In the genomic region with DNA sequence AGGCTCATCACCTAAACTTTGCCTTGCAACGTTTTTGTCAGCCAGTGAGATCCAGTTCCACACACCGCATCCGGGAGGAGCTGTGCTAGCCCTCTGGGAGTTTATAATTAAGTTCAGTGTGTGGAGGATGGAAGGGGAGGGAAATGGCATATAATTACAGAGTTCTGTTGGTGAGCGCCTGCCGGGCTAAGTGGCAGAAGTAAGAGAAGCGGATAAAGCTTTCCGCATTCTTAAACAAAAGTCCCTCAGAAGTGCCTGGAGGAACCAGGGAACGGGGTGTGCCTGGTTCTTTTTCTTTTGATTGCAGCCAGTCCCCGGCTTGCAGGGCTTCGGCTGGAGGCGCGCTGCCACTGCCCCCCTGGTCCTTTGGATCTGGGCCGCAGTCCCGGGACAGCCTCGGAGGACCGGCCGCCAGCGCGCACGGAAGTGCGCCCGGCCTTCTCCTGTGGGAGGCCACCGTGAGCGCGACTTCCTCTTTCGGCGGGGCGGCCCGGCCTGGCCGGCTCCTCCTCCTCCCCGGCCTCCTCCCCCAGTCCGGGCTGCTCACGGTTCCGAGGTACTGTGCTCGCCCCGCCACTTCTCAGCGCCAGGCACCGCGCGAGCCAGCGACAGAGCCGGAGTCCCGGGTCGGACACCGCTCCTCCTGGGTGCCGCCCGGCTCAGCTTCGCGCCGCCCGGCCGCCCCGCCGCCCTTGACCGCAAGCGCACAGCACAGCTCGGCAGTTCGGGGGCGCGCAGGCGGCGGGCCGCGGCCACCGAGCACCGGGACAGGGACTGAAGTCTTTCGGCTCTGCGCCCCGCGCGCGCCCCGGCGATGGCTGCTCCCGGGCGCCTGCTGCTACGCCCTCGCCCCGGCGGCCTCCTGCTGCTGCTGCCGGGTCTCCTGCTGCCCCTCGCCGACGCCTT, we compare ENCODE assay signal across 8 mouse cellular contexts. TPM values are rescaled to one million over a fixed set of nuclear protein-coding genes. Genes with fewer than 3 reads are reported as not detected.
DNase-seq lines count a peak whose midpoint lies in the region; ATAC-seq lines count a peak whose summit lies in the region.

A gene (plus strand): TSS at position 477 of the 906 bp plus-strand sequence.

- DNase-seq in 3134 (ENCODE audit: extremely low read depth, insufficient read length, low spot score): peak; percentile 92
- DNase-seq in adrenal gland, postnatal 14 days: peak; percentile 98
- peak; percentile 96 to 97 for DNase-seq in heart, adult 9 months (ENCODE audit: low spot score in 2 of 2)
- peak; percentile 97 for DNase-seq in kidney, adult 9 months
- peak; percentile 80 for DNase-seq in midbrain, embryonic 14.5 days
- DNase-seq in spleen, adult 12 weeks (ENCODE audit: low spot score): peak; percentile 64

- peak within 1 kb of the TSS; percentile 96 for H3K9ac ChIP-seq in embryonic facial prominence, embryonic 13.5 days
- H3K9ac ChIP-seq in limb, embryonic 13.5 days: peak within 1 kb of the TSS; percentile 95
- H3K9ac ChIP-seq in midbrain, embryonic 14.5 days (replicated peaks; ENCODE audit: low read length): peak within 1 kb of the TSS; percentile 73

- WGBS in embryonic facial prominence, embryonic 13.5 days: under 1% methylated on average over 82 of the region's 84 CpGs
- under 1% methylated on average over 54 of the region's 84 CpGs for WGBS in limb, embryonic 13.5 days
- under 1% methylated on average over 73 of the region's 84 CpGs for WGBS in midbrain, embryonic 14.5 days

- H3K4me2 ChIP-seq in embryonic facial prominence, embryonic 13.5 days: peak within 1 kb of the TSS; percentile 71
- peak within 1 kb of the TSS; percentile 76 for H3K4me2 ChIP-seq in limb, embryonic 13.5 days (replicated peaks)
- H3K4me2 ChIP-seq in midbrain, embryonic 14.5 days (ENCODE audit: low read length): peak within 1 kb of the TSS; percentile 93

- H3K4me3 ChIP-seq in embryonic facial prominence, embryonic 13.5 days: peak within 1 kb of the TSS; percentile 82
- peak within 1 kb of the TSS; percentile 82 for H3K4me3 ChIP-seq in limb, embryonic 13.5 days
- H3K4me3 ChIP-seq in midbrain, embryonic 14.5 days (replicated peaks; ENCODE audit: low read depth, low read length): peak within 1 kb of the TSS; percentile 74

- peak; percentile 94 for ATAC-seq in embryonic facial prominence, embryonic 13.5 days (ENCODE audit: insufficient number of reproducible peaks, insufficient read depth, low FRiP score, low TSS enrichment, low read depth)
- peak; percentile 96 for ATAC-seq in limb, embryonic 13.5 days (ENCODE audit: low FRiP score, low read depth)
- ATAC-seq in midbrain, embryonic 14.5 days (ENCODE audit: low FRiP score, low TSS enrichment): peak; percentile 91

- peak within 1 kb of the TSS; percentile 99 for H3K27ac ChIP-seq in embryonic facial prominence, embryonic 13.5 days
- peak within 1 kb of the TSS; percentile 94 for H3K27ac ChIP-seq in limb, embryonic 13.5 days
- peak within 1 kb of the TSS; percentile 75 for H3K27ac ChIP-seq in midbrain, embryonic 14.5 days (replicated peaks; ENCODE audit: low read depth, low read length)

- H3K4me1 ChIP-seq in embryonic facial prominence, embryonic 13.5 days: peaks cover 28% of the 10 kb centered on the region
- peaks cover 22% of the 10 kb centered on the region for H3K4me1 ChIP-seq in limb, embryonic 13.5 days
- H3K4me1 ChIP-seq in midbrain, embryonic 14.5 days (ENCODE audit: control insufficient read depth, insufficient read depth, low read length): peaks cover 7% of the 10 kb centered on the region; the same call in 1 of the 2 replicates

- no peaks in the 10 kb centered on the region for H3K9me3 ChIP-seq in embryonic facial prominence, embryonic 13.5 days
- no peaks in the 10 kb centered on the region for H3K9me3 ChIP-seq in limb, embryonic 13.5 days
- no peaks in the 10 kb centered on the region for H3K9me3 ChIP-seq in midbrain, embryonic 14.5 days (ENCODE audit: control insufficient read depth, low read length)

- H3K36me3 ChIP-seq in embryonic facial prominence, embryonic 13.5 days: no peaks in the 10 kb centered on the region
- no peaks in the 10 kb centered on the region for H3K36me3 ChIP-seq in limb, embryonic 13.5 days
- no peaks in the 10 kb centered on the region for H3K36me3 ChIP-seq in midbrain, embryonic 14.5 days (ENCODE audit: control insufficient read depth, insufficient read depth, low read length)

- H3K27me3 ChIP-seq in embryonic facial prominence, embryonic 13.5 days: no peaks in the 10 kb centered on the region
- no peaks in the 10 kb centered on the region for H3K27me3 ChIP-seq in limb, embryonic 13.5 days
- H3K27me3 ChIP-seq in midbrain, embryonic 14.5 days (ENCODE audit: control insufficient read depth, insufficient read depth, low read length): no peaks in the 10 kb centered on the region

RNA-seq across cellular contexts. Expression of the gene that starts here (rescaled TPM):
- total RNA-seq in adrenal gland, postnatal 14 days (2021): 73.3 and 77.0 TPM in 2 replicates
- 79.6 and 92.9 TPM in 2 replicates for polyA plus RNA-seq in embryonic facial prominence, embryonic 13.5 days (2015; fragmentation: Nextera tagmentation; extraction: Ambion mirVana)
- 70.1 and 70.2 TPM in 2 replicates for polyA plus RNA-seq in limb, embryonic 13.5 days (2015; fragmentation: Nextera tagmentation; extraction: Ambion mirVana)
- 21.8 and 27.5 TPM in 2 replicates for polyA plus RNA-seq in midbrain, embryonic 14.5 days (2014; fragmentation: Nextera tagmentation; extraction: Ambion mirVana)

Comparison
In these comparisons a context has a peak if more than half of its experiments do, and no peak if none do; other contexts are left out.
1. Peak in every context shown above with its lines: DNase-seq, ATAC-seq, H3K4me3 ChIP-seq and H3K27ac ChIP-seq.